Mouse (Mus musculus) erythroblast, embryonic 14.5 days (primary cell): ENCODE results near the gene Camk2d.

Source experiments
- GATA1 ChIP-seq: IDR thresholded peaks from 2 replicates; pipeline ENCODE4 v1.6.1; 2012; ENCODE audit warnings: low read length, inconsistent platforms, mixed read lengths
- TAL1 ChIP-seq: IDR thresholded peaks from 3 replicates; pipeline ENCODE4 v1.6.1; 2012; ENCODE audit warnings: low read length, inconsistent platforms, mixed read lengths

DNA sequence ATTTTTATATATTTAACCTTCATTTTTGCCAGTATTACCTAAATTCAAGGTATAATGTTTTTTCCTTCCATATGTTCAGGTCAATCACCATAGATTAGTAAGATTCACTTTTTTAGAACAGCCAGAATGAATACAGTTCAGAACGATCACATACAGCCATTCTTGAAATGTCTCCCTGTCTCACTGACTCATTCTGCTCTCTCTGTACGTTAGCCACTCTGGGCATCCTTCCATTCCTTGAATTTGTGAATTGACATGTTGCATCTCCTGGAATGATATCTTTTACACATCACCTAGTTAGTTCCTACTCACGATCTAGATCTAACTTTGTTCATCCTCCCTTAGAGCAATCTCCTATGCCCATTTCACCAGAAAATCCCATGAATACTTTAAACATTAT is 10.0 kb upstream of the Camk2d start:
- TF ChIP-seq GATA1 (no peak), TAL1 (no peak)
